In the genomic region with DNA sequence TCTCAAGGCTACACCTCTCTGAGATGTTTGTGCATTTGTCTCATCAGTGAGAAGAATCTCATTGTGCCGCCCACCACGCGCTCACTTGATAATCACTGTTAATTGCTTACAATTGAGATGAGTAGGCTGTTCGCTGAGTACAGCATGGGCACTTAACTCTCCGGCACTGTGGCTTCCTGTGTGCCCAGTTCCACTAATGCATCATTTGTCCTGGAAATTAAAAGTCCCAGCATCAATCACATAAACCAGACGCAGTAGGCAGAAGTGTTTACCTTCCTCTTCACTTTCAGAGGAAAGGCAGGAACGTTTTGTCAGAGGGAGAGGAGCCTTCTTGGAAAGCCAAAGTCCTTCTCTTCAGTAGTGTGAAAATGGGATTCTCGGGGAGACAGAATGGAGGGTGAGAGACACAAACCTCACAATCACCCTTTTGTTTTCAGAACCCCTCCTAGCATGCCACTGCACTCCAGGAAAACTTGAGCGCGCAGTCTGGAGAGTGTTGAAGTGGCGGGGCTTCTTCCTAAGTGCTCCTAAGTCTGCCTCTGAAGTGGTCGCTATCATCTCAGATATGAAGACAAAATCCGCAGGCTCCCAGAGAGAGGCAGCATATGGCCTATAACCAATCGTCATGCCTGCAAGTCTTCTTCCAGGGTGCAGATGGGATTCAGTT, we compare ENCODE assay signal across 21 mouse cellular contexts.
A peak's percentile ranks its signal among the peaks of the same experiment; 100 is the strongest.
DNase-seq lines count a peak whose midpoint lies in the region; ATAC-seq and TF ChIP-seq lines count a peak whose summit lies in the region.
"Had no signal": no experiment of that assay in that cellular context is flagged by ENCODE, and none has a peak within 500 bp of the region (broad histone marks: within the 10 kb centered on the region; RNA-seq: fewer than 3 reads in every experiment).

No protein-coding gene starts in this region.

- no peaks in the 10 kb centered on the region for H3K4me1 ChIP-seq in midbrain, embryonic 13.5 days (replicated peaks)
- no peaks in the 10 kb centered on the region for H3K4me1 ChIP-seq in midbrain, postnatal 0 days (ENCODE audit: insufficient read depth, low read length)
- H3K4me1 ChIP-seq: embryonic facial prominence, embryonic 12.5 days; heart, embryonic 15.5 days; hindbrain, embryonic 10.5 days; limb, embryonic 15.5 days; megakaryocyte, embryonic 14.5 days had no signal

- H3K4me2 ChIP-seq in midbrain, embryonic 13.5 days (replicated peaks), result no peak overlapping the region
- no peak overlapping the region for H3K4me2 ChIP-seq in midbrain, postnatal 0 days (ENCODE audit: low read depth, low read length, poor library complexity, severe bottlenecking)
- H3K4me2 ChIP-seq: embryonic facial prominence, embryonic 12.5 days; heart, embryonic 15.5 days; limb, embryonic 15.5 days had no signal

- H3K9ac ChIP-seq in midbrain, embryonic 13.5 days (replicated peaks), result no peak overlapping the region
- H3K9ac ChIP-seq in midbrain, postnatal 0 days (replicated peaks; ENCODE audit: low read length, poor library complexity, severe bottlenecking), result no peak overlapping the region
- H3K9ac ChIP-seq: embryonic facial prominence, embryonic 12.5 days; heart, embryonic 15.5 days; limb, embryonic 15.5 days had no signal

- no peak for DNase-seq in frontal cortex, postnatal 25 days (ENCODE audit: low spot score in 2 of 2)
- peak; percentile 5 for DNase-seq in layer of hippocampus, adult 9-11 months
- no peak for DNase-seq in layer of hippocampus, postnatal 14 days (ENCODE audit: low spot score in 2 of 2)
- no peak for DNase-seq in midbrain, postnatal 0 days (ENCODE audit: low spot score)
- DNase-seq in right cerebral cortex, postnatal 25 days, result peak; percentile 17
- DNase-seq in cerebellum, postnatal 36 days, result no peak
- DNase-seq: adrenal gland, adult 8-10 months; cerebellum, adult 11-12 months; cerebellum, postnatal 25 days; kidney, adult 8-10 months; kidney, postnatal 36 days; thymus, adult 18-20 months had no signal

- H3K4me3 ChIP-seq in midbrain, embryonic 13.5 days (replicated peaks), result no peak overlapping the region
- H3K4me3 ChIP-seq in midbrain, postnatal 0 days (ENCODE audit: low read depth, low read length), result no peak overlapping the region
- H3K4me3 ChIP-seq: embryonic facial prominence, embryonic 12.5 days; heart, embryonic 15.5 days; hindbrain, embryonic 10.5 days; limb, embryonic 15.5 days; megakaryocyte, embryonic 14.5 days had no signal

- no peak for TF ChIP-seq CTCF in midbrain, postnatal 0 days (IDR thresholded peaks at IDR 0.05)

- H3K27me3 ChIP-seq in midbrain, embryonic 13.5 days, result no peaks in the 10 kb centered on the region
- H3K27me3 ChIP-seq in midbrain, postnatal 0 days (ENCODE audit: insufficient read depth, low read length), result no peaks in the 10 kb centered on the region
- H3K27me3 ChIP-seq: CH12.LX; embryonic facial prominence, embryonic 12.5 days; heart, embryonic 15.5 days; limb, embryonic 15.5 days; megakaryocyte, embryonic 14.5 days had no signal

- no peak overlapping the region for H3K27ac ChIP-seq in midbrain, embryonic 13.5 days
- no peak overlapping the region for H3K27ac ChIP-seq in midbrain, postnatal 0 days (ENCODE audit: low read depth, low read length)
- H3K27ac ChIP-seq: embryonic facial prominence, embryonic 12.5 days; heart, embryonic 15.5 days; hindbrain, embryonic 10.5 days; limb, embryonic 15.5 days had no signal

- H3K36me3 ChIP-seq in midbrain, embryonic 13.5 days, result no peaks in the 10 kb centered on the region
- H3K36me3 ChIP-seq in midbrain, postnatal 0 days (ENCODE audit: insufficient read depth, low read length), result no peaks in the 10 kb centered on the region
- H3K36me3 ChIP-seq: embryonic facial prominence, embryonic 12.5 days; heart, embryonic 15.5 days; hindbrain, embryonic 10.5 days; limb, embryonic 15.5 days had no signal

- 77% methylated on average over 14 of the region's 14 CpGs for WGBS in midbrain, embryonic 13.5 days
- WGBS in midbrain, postnatal 0 days, result 83% methylated on average over 14 of the region's 14 CpGs

- H3K9me3 ChIP-seq in midbrain, embryonic 13.5 days, result no peaks in the 10 kb centered on the region
- H3K9me3 ChIP-seq in midbrain, postnatal 0 days (ENCODE audit: low read length), result no peaks in the 10 kb centered on the region
- H3K9me3 ChIP-seq: embryonic facial prominence, embryonic 12.5 days; heart, embryonic 15.5 days; hindbrain, embryonic 10.5 days; limb, embryonic 15.5 days had no signal

- ATAC-seq in frontal cortex, adult (ENCODE audit: low TSS enrichment), result peak; percentile 41
- 0 out of 2 replicates have a peak, but pooled peaks have one; percentile 40 for ATAC-seq in midbrain, embryonic 13.5 days
- ATAC-seq in midbrain, postnatal 0 days (ENCODE audit: low FRiP score), result no peak
- ATAC-seq: midbrain, embryonic 16.5 days had no signal

Comparison
In these comparisons a context has a peak if more than half of its experiments do, and no peak if none do; other contexts are left out.
1. DNase-seq: peak in layer of hippocampus, adult 9-11 months (single experiment) and right cerebral cortex, postnatal 25 days (single experiment); none in frontal cortex, postnatal 25 days (0 of 2), layer of hippocampus, postnatal 14 days (0 of 2), midbrain, postnatal 0 days (single experiment) and cerebellum, postnatal 36 days (0 of 2).